8 mouse cellular contexts compared by ENCODE assay signal in the genomic region with DNA sequence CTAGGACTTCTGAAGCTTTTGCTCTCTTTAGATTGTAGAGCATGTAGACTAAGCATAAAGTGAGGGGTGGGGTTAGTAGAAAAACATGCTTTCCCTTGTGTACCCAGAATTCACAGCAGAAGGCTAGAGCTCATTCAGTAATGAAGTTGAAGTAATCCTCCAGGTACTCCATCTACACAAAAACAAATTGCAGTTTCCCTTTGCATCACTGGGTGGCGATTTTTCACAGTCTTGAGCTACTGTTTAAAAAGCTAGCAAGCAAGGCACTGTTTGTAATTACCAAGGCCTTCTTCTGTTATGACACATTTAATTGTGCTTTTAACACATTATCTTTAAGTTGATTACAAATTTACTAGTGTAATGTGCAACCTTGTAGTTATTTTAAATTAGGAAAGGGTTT. TPM values are rescaled to one million over a fixed set of nuclear protein-coding genes. Genes with fewer than 3 reads are reported as not detected.
DNase-seq lines count a peak whose midpoint lies in the region; ATAC-seq lines count a peak whose summit lies in the region.

No protein-coding gene starts in this region.

- H3K27me3 ChIP-seq in heart, embryonic 10.5 days (ENCODE audit: insufficient read depth, poor library complexity, severe bottlenecking) = no peaks in the 10 kb centered on the region

- DNase-seq in heart, adult 11 months = peak; percentile 90
- no peak for DNase-seq in heart, embryonic 10.5 days (ENCODE audit: low spot score)
- DNase-seq in NIH3T3 (ENCODE audit: low read depth) = peak; percentile 73
- DNase-seq in cerebellum, postnatal 25 days = peak; percentile 63 to 84
- peak; percentile 47 for DNase-seq in gastrocnemius, postnatal 14 days
- DNase-seq in layer of hippocampus, adult 8-10 months (ENCODE audit: low spot score in 2 of 2) = peak; percentile 60 to 77
- peak; percentile 31 for DNase-seq in spleen, adult 12 weeks (ENCODE audit: low spot score)

- H3K4me1 ChIP-seq in heart, embryonic 10.5 days = peaks cover 9% of the 10 kb centered on the region; the same call in 1 of the 2 replicates

- no peak overlapping the region for H3K4me3 ChIP-seq in heart, embryonic 10.5 days

- H3K27ac ChIP-seq in heart, embryonic 10.5 days = no peak overlapping the region

- intact Hi-C loops in gastrocnemius, postnatal 14 days (cut with DNase I; ENCODE audit: low total_unique reads) = loop anchor here (10.0 kb wide), 1 partner anchor 460 kb away; no protein-coding TSS in a partner anchor

- 3% methylated on average over 1 of the region's 1 CpGs for WGBS in heart, embryonic 10.5 days

- no peaks in the 10 kb centered on the region for H3K9me3 ChIP-seq in heart, embryonic 10.5 days

- peaks cover 8% of the 10 kb centered on the region; the same call in 1 of the 2 replicates for H3K36me3 ChIP-seq in heart, embryonic 10.5 days

- peak; percentile 43; the same call in 1 of the 2 replicates for ATAC-seq in megakaryocyte, adult 5-6 weeks (ENCODE audit: poor library complexity, severe bottlenecking)

RNA-seq across cellular contexts. Expression of a gene that starts 15.8 kb away (rescaled TPM):
- 9.1 and 9.5 TPM in 2 replicates for polyA plus RNA-seq in heart, embryonic 10.5 days (2016; fragmentation: Nextera tagmentation; extraction: Ambion mirVana)
- total RNA-seq in gastrocnemius, postnatal 14 days (2021) = not detected
- 1 to 10 TPM; 4.6 to 6.6 (median 5.0) TPM for total RNA-seq in layer of hippocampus, adult 8-10 months (2022)
- 3.2 and 5.0 TPM in 2 replicates for total RNA-seq in megakaryocyte, adult 5-6 weeks (2015)
- total RNA-seq in megakaryocyte, adult 5-6 weeks (2017) = 8.0 and 9.8 TPM in 2 replicates

RNA-seq across cellular contexts. Expression of a gene that starts 16.0 kb away (rescaled TPM):
- polyA plus RNA-seq in heart, embryonic 10.5 days (2016; fragmentation: Nextera tagmentation; extraction: Ambion mirVana) = 24.8 and 30.3 TPM in 2 replicates
- 10 to 100 TPM; 10.1 to 10.8 TPM for total RNA-seq in gastrocnemius, postnatal 14 days (2021)
- total RNA-seq in layer of hippocampus, adult 8-10 months (2022) = 10 to 100 TPM; 33.2 to 40.9 (median 37.7) TPM
- 27.2 and 28.5 TPM in 2 replicates for total RNA-seq in megakaryocyte, adult 5-6 weeks (2015)
- 13.6 and 14.1 TPM in 2 replicates for total RNA-seq in megakaryocyte, adult 5-6 weeks (2017)

RNA-seq across cellular contexts. Expression of a gene that starts 16.1 kb away (rescaled TPM):
- 142 and 162 TPM in 2 replicates for polyA plus RNA-seq in heart, embryonic 10.5 days (2016; fragmentation: Nextera tagmentation; extraction: Ambion mirVana)
- total RNA-seq in gastrocnemius, postnatal 14 days (2021) = 10 to 100 TPM in 1 of 2 experiments, 1 to 10 TPM in 1; 9.3 to 14.0 TPM
- 10 to 100 TPM; 12.3 to 15.6 (median 14.2) TPM for total RNA-seq in layer of hippocampus, adult 8-10 months (2022)
- total RNA-seq in megakaryocyte, adult 5-6 weeks (2015) = 91.2 and 100 TPM in 2 replicates
- 64.0 and 76.1 TPM in 2 replicates for total RNA-seq in megakaryocyte, adult 5-6 weeks (2017)

Comparison
In these comparisons a context has a peak if more than half of its experiments do, and no peak if none do; other contexts are left out.
1. RNA of a gene that starts 15.8 kb away (total RNA-seq): 3.2 to 9.8 TPM in megakaryocyte, adult 5-6 weeks and 4.6 to 6.6 TPM in layer of hippocampus, adult 8-10 months; not detected in gastrocnemius, postnatal 14 days; every median in the first group is over 4 times any median in the second.